Mouse (Mus musculus) kidney, adult 2 months (tissue): ENCODE measurements at regions not wholly inside any gene's neighbourhood (a gene's known extent, or its start where the extent isn't known, plus 50 kb on each side); places are given as distances from the start of the nearest gene placed in this dataset.

Source experiments
- DNase-seq: peaks from one replicate; pipeline ENCODE4 v3.0.0; 2021
- H3K27ac ChIP-seq: fragments of 200-500 bp; 2 replicates; pipeline ENCODE4 v1.5.1; 2012; ENCODE audit warnings: low read depth, low read length, control low read depth, inconsistent platforms; ENCODE audit not compliant: insufficient read depth
- H3K27me3 ChIP-seq: fragments of 200-500 bp; replicated peaks from 2 replicates; pipeline ENCODE4 v1.6.1; 2012; ENCODE audit warnings: mild to moderate bottlenecking, moderate library complexity, low read length, inconsistent platforms; ENCODE audit not compliant: control insufficient read depth, insufficient read depth
- H3K36me3 ChIP-seq: fragments of 200-500 bp; 2 replicates; pipeline ENCODE4 v1.6.1; 2012; ENCODE audit warnings: mild to moderate bottlenecking, moderate library complexity, low read length, inconsistent platforms; ENCODE audit not compliant: control insufficient read depth, insufficient read depth
- H3K4me1 ChIP-seq: fragments of 200-500 bp; 2 replicates; pipeline ENCODE4 v1.6.1; 2011; ENCODE audit warnings: low read length; ENCODE audit not compliant: control insufficient read depth, insufficient read depth
- H3K4me3 ChIP-seq: fragments of 200-500 bp; 2 replicates; pipeline ENCODE4 v1.5.1; 2011; ENCODE audit warnings: mild to moderate bottlenecking, low read depth, low read length, control low read depth; ENCODE audit not compliant: insufficient read depth
- CTCF ChIP-seq: fragments of 200-500 bp; conservative IDR thresholded peaks from 2 replicates; pipeline ENCODE4 v1.5.1; 2011; ENCODE audit warnings: low read depth, mild to moderate bottlenecking, control low read depth, low read length, moderate library complexity, mixed read lengths; ENCODE audit not compliant: insufficient read depth, insufficient read length
- POLR2A ChIP-seq: fragments of 200-500 bp; IDR thresholded peaks from one replicate; pipeline ENCODE4 v1.6.1; 2011; ENCODE audit warnings: low read depth, low read length, control low read depth
- WGBS: fragments of 180-500 bp; shearing (Covaris S2); methylation state at CpG from one replicate; pipeline ENCODE4 v1.1.7; 2018; 5-methylcytosine and 5-hydroxymethylcytosine counted together

DNA sequence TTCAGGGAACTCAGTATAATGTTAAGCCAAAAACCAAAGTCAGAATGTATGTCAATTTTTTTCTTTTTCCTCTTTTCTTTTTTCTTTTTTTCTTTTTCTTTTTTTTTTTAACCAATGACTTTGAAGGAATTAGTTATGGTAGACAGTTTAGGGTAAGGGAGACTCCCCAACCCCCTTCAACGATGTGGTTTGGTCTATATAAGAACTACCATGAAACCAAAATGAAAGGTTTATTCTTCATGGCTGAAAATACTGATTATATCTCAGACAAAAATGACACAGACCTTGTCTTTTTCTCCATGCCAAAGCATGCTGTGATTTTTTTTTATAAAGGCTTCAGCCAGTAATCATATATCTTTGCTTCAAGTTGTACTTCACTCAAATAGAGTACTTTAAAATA is 526.7 kb downstream of the Ptprc start:
- DNase-seq: no peak
- no peak overlapping the region for H3K27ac ChIP-seq
- no peaks in the 10 kb centered on the region for H3K27me3 ChIP-seq
- H3K4me3 ChIP-seq: no peak overlapping the region
- H3K4me1 ChIP-seq: no peaks in the 10 kb centered on the region
- H3K36me3 ChIP-seq: no peaks in the 10 kb centered on the region
- TF ChIP-seq POLR2A (no peak), CTCF (no peak)
- 88% methylated on average over 1 of the region's 1 CpGs for WGBS

DNA sequence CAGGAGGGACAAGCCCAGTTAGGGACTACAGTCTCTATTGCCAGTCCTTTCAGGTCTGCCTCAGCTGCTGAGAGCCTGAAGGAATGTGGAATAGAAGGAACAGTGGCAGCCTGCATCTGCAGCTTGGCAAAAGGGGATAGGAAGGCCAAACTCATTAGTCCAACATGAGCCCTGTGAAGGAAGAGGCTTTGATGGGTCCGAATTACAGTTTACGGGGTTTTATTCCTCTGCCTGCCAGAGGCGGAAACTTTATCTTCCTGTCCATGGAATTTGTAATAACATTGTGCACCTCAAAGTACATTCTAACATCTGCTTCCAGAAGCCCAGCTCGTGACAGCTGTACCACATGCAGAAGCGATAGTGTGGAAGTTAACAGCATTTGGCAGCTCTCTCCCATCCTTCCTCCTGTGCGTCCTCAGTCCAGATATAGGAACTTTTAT is 530.9 kb downstream of the Ptprc start:
- peak; percentile 50 for DNase-seq
- Histone ChIP-seq H3K27ac (peak overlapping the region; percentile 60; the same call in 1 of the 2 replicates), H3K36me3 (no peaks in the 10 kb centered on the region), H3K4me3 (no peak overlapping the region), H3K4me1 (no peaks in the 10 kb centered on the region), H3K27me3 (no peaks in the 10 kb centered on the region)
- TF ChIP-seq POLR2A: no peak
- 33% methylated on average over 6 of the region's 6 CpGs for WGBS

DNA sequence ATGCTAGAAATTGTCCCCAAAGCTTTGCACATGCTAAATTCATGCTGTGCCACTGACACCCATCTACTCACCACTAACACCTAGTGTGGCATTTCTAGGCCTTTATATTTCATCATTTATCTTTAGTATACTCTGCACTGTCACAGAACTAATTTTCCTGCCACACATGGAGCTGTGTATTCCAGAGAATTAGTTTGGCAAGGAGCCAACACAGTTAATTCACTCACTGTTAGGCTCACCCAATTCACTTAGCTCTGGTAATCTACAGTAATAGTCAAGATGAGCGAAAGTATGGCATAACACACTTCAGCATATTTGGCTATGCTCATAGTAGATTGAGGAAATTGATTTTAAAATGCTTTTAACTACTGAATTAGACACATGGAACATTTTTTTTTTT is 532.0 kb downstream of the Ptprc start:
- no peak for TF ChIP-seq CTCF
- TF ChIP-seq POLR2A: no peak
- H3K4me1 ChIP-seq: no peaks in the 10 kb centered on the region
- no peak for DNase-seq

DNA sequence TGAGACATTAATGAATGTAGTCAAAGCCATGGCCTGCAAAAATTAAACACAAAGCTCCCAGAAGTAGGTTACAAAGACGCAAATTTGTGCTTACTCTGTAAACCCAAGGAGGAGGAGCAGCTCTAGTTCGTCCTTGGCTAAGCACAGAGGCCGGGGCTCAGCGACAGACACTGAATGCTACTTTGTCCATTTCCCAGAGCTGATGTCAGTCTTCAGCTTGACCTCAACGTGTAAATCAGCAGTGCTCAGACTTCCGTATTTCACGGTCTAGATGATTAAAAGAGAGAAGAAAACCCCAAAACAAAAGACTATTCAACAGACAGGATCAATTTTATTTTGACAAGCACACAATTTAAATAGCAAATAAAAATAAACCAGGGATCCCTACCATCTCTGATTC is 534.7 kb downstream of the Ptprc start:
- Histone ChIP-seq H3K36me3 (no peaks in the 10 kb centered on the region), H3K4me3 (no peak overlapping the region), H3K27ac (no peak overlapping the region), H3K27me3 (no peaks in the 10 kb centered on the region), H3K4me1 (no peaks in the 10 kb centered on the region)
- 25% methylated on average over 7 of the region's 7 CpGs for WGBS
- no peak for TF ChIP-seq POLR2A
- DNase-seq: no peak

More for the DNA sequence above, 532.0 kb downstream of the Ptprc start:
- WGBS: 94% methylated on average over 1 of the region's 1 CpGs
- no peaks in the 10 kb centered on the region for H3K36me3 ChIP-seq
- no peak overlapping the region for H3K4me3 ChIP-seq
- no peak overlapping the region for H3K27ac ChIP-seq
- no peaks in the 10 kb centered on the region for H3K27me3 ChIP-seq

DNA sequence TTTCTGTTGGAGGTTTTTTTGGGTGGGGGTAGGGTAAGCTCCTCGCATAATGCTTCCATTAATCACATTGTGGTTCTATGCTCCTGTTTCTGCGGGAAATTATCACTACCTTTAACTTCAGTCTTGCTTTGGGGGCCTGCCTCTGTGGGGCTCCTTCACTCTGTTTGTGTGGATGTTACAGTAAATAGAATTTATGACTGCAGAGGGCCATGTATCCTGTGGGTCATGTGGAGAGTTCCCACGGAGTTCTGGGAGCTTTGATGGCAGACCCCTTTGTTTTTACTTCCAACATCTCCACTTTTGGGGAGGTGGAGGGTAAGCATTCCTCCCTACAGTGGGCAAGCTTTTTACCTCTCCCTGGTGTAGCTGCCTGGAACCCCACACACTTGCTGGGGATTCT is 538.6 kb downstream of the Ptprc start:
- Histone ChIP-seq H3K27ac (no peak overlapping the region), H3K4me1 (no peaks in the 10 kb centered on the region), H3K27me3 (no peaks in the 10 kb centered on the region), H3K4me3 (no peak overlapping the region), H3K36me3 (no peaks in the 10 kb centered on the region)
- DNase-seq: no peak
- TF ChIP-seq CTCF (no peak), POLR2A (no peak)
- WGBS: 45% methylated on average over 3 of the region's 3 CpGs

DNA sequence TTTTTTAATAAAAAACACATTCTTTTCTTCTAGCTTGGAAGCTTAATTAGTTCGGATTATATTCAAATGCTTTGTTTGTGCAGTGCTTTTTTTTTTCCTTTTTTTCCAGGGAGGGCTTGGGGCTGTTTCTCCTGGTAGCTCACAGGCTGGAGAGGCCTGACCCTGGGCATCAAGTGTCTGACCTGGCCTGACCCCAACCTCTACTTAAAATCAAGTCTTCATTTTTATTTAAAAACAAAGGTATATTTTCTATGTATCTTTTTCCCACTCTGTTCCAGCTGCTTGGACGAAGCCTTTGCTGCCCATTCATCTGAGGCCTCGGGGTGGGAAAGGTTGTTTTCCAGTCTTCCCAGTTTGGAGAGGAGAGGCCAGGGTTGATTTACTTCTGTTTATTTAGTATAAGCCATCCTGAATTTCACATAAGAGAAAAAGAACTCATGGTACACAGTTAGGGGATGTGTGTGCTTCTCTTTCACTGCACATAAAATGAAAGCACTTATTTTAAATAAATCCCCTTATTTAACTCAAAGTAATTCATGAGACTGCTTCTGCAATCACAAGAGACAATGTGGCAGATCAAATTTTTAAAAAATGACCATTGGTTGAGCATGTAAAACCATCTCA is 539.1 kb downstream of the Ptprc start:
- 63% methylated on average over 3 of the region's 3 CpGs for WGBS
- Histone ChIP-seq H3K4me3 (no peak overlapping the region), H3K36me3 (no peaks in the 10 kb centered on the region), H3K27me3 (no peaks in the 10 kb centered on the region), H3K4me1 (no peaks in the 10 kb centered on the region), H3K27ac (no peak overlapping the region)
- TF ChIP-seq POLR2A (no peak), CTCF (no peak)
- no peak for DNase-seq

DNA sequence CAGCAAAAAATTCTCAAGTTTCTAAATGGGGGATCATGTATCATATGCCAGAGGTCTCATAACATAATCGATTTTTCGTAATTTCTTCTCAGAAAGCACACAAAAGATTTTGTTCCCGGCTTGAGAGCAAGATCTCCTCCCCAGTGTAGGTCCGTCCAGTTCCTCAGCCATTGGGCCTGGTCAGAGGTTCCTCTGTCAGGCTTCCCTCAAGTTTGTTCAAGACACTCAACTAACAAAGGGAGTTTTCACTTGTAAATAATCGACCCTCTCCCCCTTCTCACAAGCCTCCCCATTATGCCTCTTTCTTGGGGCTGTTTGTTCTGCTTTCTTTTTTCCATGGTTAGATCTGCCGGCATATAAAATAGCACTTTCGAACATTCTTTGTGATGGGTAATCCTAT is 539.7 kb downstream of the Ptprc start:
- 62% methylated on average over 7 of the region's 7 CpGs for WGBS
- H3K27ac ChIP-seq: no peak overlapping the region

DNA sequence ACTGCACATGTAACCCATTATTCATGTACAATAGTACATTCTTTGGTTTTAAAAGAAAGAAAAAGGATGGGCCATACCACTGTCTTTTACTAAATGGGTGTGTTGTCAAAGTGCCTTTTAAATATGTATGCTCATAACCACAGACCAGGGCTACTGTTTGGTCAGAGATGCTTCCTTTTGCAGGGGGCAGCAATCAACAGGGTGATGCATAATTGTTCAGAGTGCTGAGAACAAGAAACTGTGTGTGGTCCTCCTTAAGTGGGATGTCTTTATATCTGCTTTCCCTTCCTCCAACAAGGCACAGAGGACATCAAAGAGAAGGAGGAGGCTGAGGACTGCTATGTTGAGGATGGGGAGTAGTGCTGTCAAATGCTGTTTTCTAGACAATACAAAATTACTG is 544.0 kb downstream of the Ptprc start:
- Histone ChIP-seq H3K36me3 (no peaks in the 10 kb centered on the region), H3K4me3 (no peak overlapping the region), H3K27me3 (no peaks in the 10 kb centered on the region), H3K27ac (no peak overlapping the region), H3K4me1 (no peaks in the 10 kb centered on the region)
- DNase-seq: no peak
- TF ChIP-seq CTCF: no peak
- no peak for TF ChIP-seq POLR2A

More for the DNA sequence above, 539.7 kb downstream of the Ptprc start:
- Histone ChIP-seq H3K4me3 (no peak overlapping the region), H3K36me3 (no peaks in the 10 kb centered on the region), H3K4me1 (no peaks in the 10 kb centered on the region), H3K27me3 (no peaks in the 10 kb centered on the region)
- no peak for DNase-seq
- TF ChIP-seq CTCF (no peak), POLR2A (no peak)
